Mouse (Mus musculus): ENCODE data around the gene Gm17018. TPM values are rescaled to one million over a fixed set of nuclear protein-coding genes. Genes with fewer than 3 reads are reported as not detected.

Gene Gm17018
- polyA plus RNA-seq, 1 experiment: 21.2 TPM

GRCm38 (mm10) chr19:45615415-45616213 is 55.2 kb downstream of the Gm17018 start:
- H3K27me3 ChIP-seq (ENCODE audit: control insufficient read depth, insufficient read depth, low read length): no peaks in the 10 kb centered on the region
- no peaks in the 10 kb centered on the region for H3K36me3 ChIP-seq (ENCODE audit: control insufficient read depth, insufficient read depth, low read length)
- no peak overlapping the region for H3K27ac ChIP-seq (ENCODE audit: control insufficient read depth, insufficient read depth, low read depth, low read length)
- no peak overlapping the region for H3K4me3 ChIP-seq (ENCODE audit: control insufficient read depth, low read depth, low read length)
- TF ChIP-seq CTCF (IDR thresholded peaks at IDR 0.05; ENCODE audit: control insufficient read depth, insufficient read depth, insufficient replicate concordance, low read depth, low read length) (no peak), POLR2A (IDR thresholded peaks at IDR 0.05; ENCODE audit: control insufficient read depth, low read depth, low read length) (no peak)
- H3K4me1 ChIP-seq (ENCODE audit: control insufficient read depth, insufficient read depth, low read length): no peaks in the 10 kb centered on the region

GRCm38 (mm10) chr19:45616214-45616518 is 55.8 kb downstream of the Gm17018 start:
- H3K4me3 ChIP-seq (ENCODE audit: control insufficient read depth, low read depth, low read length): no peak overlapping the region

GRCm38 (mm10) chr19:45616735-45617134 is 56.3 kb downstream of the Gm17018 start:
- no peaks in the 10 kb centered on the region for H3K36me3 ChIP-seq (ENCODE audit: control insufficient read depth, insufficient read depth, low read length)
- TF ChIP-seq POLR2A (IDR thresholded peaks at IDR 0.05; ENCODE audit: control insufficient read depth, low read depth, low read length) (no peak), CTCF (IDR thresholded peaks at IDR 0.05; ENCODE audit: control insufficient read depth, insufficient read depth, insufficient replicate concordance, low read depth, low read length) (no peak)
- H3K4me1 ChIP-seq (ENCODE audit: control insufficient read depth, insufficient read depth, low read length): no peaks in the 10 kb centered on the region
- H3K27ac ChIP-seq (ENCODE audit: control insufficient read depth, insufficient read depth, low read depth, low read length): no peak overlapping the region
- H3K4me3 ChIP-seq (ENCODE audit: control insufficient read depth, low read depth, low read length): no peak overlapping the region
- no peaks in the 10 kb centered on the region for H3K27me3 ChIP-seq (ENCODE audit: control insufficient read depth, insufficient read depth, low read length)

More at GRCm38 (mm10) chr19:45616214-45616518, 55.8 kb downstream of the Gm17018 start:
- no peaks in the 10 kb centered on the region for H3K36me3 ChIP-seq (ENCODE audit: control insufficient read depth, insufficient read depth, low read length)
- H3K27ac ChIP-seq (ENCODE audit: control insufficient read depth, insufficient read depth, low read depth, low read length): no peak overlapping the region
- TF ChIP-seq CTCF (IDR thresholded peaks at IDR 0.05; ENCODE audit: control insufficient read depth, insufficient read depth, insufficient replicate concordance, low read depth, low read length) (no peak), POLR2A (IDR thresholded peaks at IDR 0.05; ENCODE audit: control insufficient read depth, low read depth, low read length) (no peak)
- no peaks in the 10 kb centered on the region for H3K27me3 ChIP-seq (ENCODE audit: control insufficient read depth, insufficient read depth, low read length)
- no peaks in the 10 kb centered on the region for H3K4me1 ChIP-seq (ENCODE audit: control insufficient read depth, insufficient read depth, low read length)

GRCm38 (mm10) chr19:45618184-45618583 is 57.8 kb downstream of the Gm17018 start:
- Histone ChIP-seq H3K27me3 (ENCODE audit: control insufficient read depth, insufficient read depth, low read length) (no peaks in the 10 kb centered on the region), H3K4me1 (ENCODE audit: control insufficient read depth, insufficient read depth, low read length) (no peaks in the 10 kb centered on the region)
- TF ChIP-seq CTCF (IDR thresholded peaks at IDR 0.05; ENCODE audit: control insufficient read depth, insufficient read depth, insufficient replicate concordance, low read depth, low read length): no peak

GRCm38 (mm10) chr19:45619744-45620501 is 59.5 kb downstream of the Gm17018 start:
- Histone ChIP-seq H3K27ac (ENCODE audit: control insufficient read depth, insufficient read depth, low read depth, low read length) (no peak overlapping the region), H3K4me3 (ENCODE audit: control insufficient read depth, low read depth, low read length) (no peak overlapping the region), H3K36me3 (ENCODE audit: control insufficient read depth, insufficient read depth, low read length) (no peaks in the 10 kb centered on the region), H3K27me3 (ENCODE audit: control insufficient read depth, insufficient read depth, low read length) (no peaks in the 10 kb centered on the region), H3K4me1 (ENCODE audit: control insufficient read depth, insufficient read depth, low read length) (no peaks in the 10 kb centered on the region)
- TF ChIP-seq CTCF (IDR thresholded peaks at IDR 0.05; ENCODE audit: control insufficient read depth, insufficient read depth, insufficient replicate concordance, low read depth, low read length): no peak
- no peak for TF ChIP-seq POLR2A (IDR thresholded peaks at IDR 0.05; ENCODE audit: control insufficient read depth, low read depth, low read length)

More at GRCm38 (mm10) chr19:45618184-45618583, 57.8 kb downstream of the Gm17018 start:
- no peaks in the 10 kb centered on the region for H3K36me3 ChIP-seq (ENCODE audit: control insufficient read depth, insufficient read depth, low read length)
- no peak overlapping the region for H3K27ac ChIP-seq (ENCODE audit: control insufficient read depth, insufficient read depth, low read depth, low read length)
- no peak overlapping the region for H3K4me3 ChIP-seq (ENCODE audit: control insufficient read depth, low read depth, low read length)

- Histone ChIP-seq H3K36me3 (ENCODE audit: control insufficient read depth, insufficient read depth, low read length) (no peaks in the 10 kb centered on the region), H3K4me3 (ENCODE audit: control insufficient read depth, low read depth, low read length) (no peak overlapping the region), H3K27ac (ENCODE audit: control insufficient read depth, insufficient read depth, low read depth, low read length) (no peak overlapping the region), H3K4me1 (ENCODE audit: control insufficient read depth, insufficient read depth, low read length) (no peaks in the 10 kb centered on the region), H3K27me3 (ENCODE audit: control insufficient read depth, insufficient read depth, low read length) (no peaks in the 10 kb centered on the region)
- TF ChIP-seq CTCF (IDR thresholded peaks at IDR 0.05; ENCODE audit: control insufficient read depth, insufficient read depth, insufficient replicate concordance, low read depth, low read length): no peak
- no peak for TF ChIP-seq POLR2A (IDR thresholded peaks at IDR 0.05; ENCODE audit: control insufficient read depth, low read depth, low read length)
Measured at GRCm38 (mm10) chr19:45621061-45621460, 60.6 kb downstream of the Gm17018 start.

- TF ChIP-seq POLR2A (IDR thresholded peaks at IDR 0.05; ENCODE audit: control insufficient read depth, low read depth, low read length): no peak
- no peak overlapping the region for H3K4me3 ChIP-seq (ENCODE audit: control insufficient read depth, low read depth, low read length)
- H3K27ac ChIP-seq (ENCODE audit: control insufficient read depth, insufficient read depth, low read depth, low read length): no peak overlapping the region
- no peaks in the 10 kb centered on the region for H3K27me3 ChIP-seq (ENCODE audit: control insufficient read depth, insufficient read depth, low read length)
- H3K36me3 ChIP-seq (ENCODE audit: control insufficient read depth, insufficient read depth, low read length): no peaks in the 10 kb centered on the region
- H3K4me1 ChIP-seq (ENCODE audit: control insufficient read depth, insufficient read depth, low read length): no peaks in the 10 kb centered on the region
Measured at GRCm38 (mm10) chr19:45622144-45622543, 61.7 kb downstream of the Gm17018 start.

Measured in testis, adult 2 months (tissue).